Mouse (Mus musculus) adrenal gland (tissue): ENCODE results near the gene Mcoln1.

Experiments used
- intact Hi-C: fragments of 180-260 bp; cut with DNase I; formaldehyde crosslinking; loops from one replicate; pipeline ENCODE4 v1.15.1; 2025
- long read RNA-seq, 2 experiments: library from polyadenylated mRNA; unstranded; transcript quantifications; one replicate each; pipeline ENCODE4 v2.0.0; 2020; ENCODE audit warnings: borderline replicate concordance in 1 of 2; ENCODE audit not compliant: insufficient replicate concordance in 1 of 2

The Mcoln1 gene
- long read RNA-seq, experiment 1, transcript Mcoln1-201 (14 exons, 2,065 nt), result major isoform, 15 of 23 reads
- long read RNA-seq, experiment 1, partial matches to known transcripts, result 2 of 23 reads
- long read RNA-seq, experiment 1, other reads (novel, unspliced or antisense), result 6 of 23 reads
- long read RNA-seq, experiment 2, transcript Mcoln1-201 (14 exons, 2,065 nt), result major isoform, 14 of 19 reads
- long read RNA-seq, experiment 2, partial matches to known transcripts, result 2 of 19 reads
- long read RNA-seq, experiment 2, other reads (novel, unspliced or antisense), result 3 of 19 reads

DNA sequence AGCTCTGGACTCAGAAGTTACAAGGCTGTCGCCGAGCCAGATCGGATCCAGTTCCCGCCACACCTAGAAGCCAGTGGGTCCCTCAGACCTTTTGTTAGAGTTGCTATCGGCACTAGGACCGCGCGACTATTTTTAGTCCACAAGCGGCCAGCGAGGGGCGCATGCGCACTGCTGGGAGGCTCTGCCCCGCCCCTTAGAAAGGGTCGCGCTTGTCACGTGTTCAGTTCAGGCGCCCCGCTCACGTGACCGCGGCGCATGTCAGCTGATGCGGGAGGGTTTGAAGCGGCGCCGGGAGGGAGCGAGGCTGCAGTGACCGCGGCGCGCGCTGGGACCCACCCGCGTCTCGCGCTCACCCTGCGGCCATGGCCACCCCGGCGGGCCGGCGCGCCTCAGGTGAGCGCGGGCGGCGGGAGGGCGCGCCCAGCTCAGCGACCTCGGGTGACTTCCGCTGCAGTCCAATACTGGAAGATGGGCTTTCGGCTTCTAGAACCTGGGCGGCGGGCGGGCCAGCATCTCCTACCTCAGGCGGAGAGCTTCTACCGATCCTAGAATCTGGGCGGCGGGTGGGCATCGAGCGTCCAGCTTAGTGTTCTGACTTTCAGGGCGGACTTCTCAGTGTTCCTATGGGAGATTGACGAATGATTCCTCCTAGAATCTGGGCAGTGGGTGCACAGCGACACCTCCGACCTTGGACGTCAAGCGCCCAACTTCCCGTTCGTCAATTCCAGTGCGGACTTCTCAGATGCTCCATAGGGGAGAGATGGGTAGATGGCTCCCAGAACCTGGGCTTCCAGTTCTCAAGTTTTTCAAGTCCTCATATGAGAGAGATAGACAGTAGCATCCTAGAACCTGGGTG is at the start of gene Mcoln1:
Gene Mcoln1 (plus strand): TSS at position 223 of the 856 bp plus-strand sequence.
- intact Hi-C loops, result no loop called here

DNA sequence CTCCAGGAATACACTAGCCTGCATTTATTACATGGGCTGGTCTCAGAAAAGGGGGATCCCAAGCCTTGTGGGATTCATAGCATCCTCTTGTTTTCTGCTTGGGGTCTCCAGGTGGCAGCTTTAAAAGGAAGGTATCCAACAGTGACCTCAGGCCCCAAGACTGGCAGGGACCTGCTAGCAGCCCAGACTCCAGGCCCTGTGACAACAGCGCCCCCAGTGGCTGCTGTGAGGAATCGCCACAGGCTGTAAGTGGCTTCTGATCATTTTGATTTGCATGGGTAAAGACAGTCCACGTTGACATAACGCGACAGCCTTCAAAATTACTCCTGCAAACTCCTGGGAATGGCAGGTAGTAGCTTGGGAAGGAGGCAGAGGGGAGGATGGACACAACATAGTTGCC is 49.6 kb upstream of the Mcoln1 start:
- intact Hi-C loops, result no loop called here

DNA sequence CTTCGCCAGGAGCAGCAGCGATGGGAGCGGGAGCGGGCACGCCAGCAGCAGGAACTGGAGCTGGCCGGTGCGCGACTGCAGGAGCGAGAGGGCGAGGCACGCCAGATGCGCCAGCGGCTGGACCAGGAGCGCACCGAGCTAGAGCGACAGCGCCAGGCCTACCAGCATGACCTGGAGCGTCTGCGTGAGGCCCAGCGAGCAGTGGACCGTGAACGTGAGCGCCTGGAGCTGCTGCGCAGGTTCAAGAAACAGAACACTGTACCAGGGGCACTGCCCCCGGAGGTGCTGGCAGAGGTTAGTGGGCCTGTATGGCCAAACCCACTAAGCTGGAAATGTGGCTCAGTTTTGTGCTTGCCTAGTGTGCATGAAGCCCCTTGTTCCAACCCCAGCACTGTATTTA is 48.3 kb upstream of the Mcoln1 start:
- intact Hi-C loops, result no loop called here

DNA sequence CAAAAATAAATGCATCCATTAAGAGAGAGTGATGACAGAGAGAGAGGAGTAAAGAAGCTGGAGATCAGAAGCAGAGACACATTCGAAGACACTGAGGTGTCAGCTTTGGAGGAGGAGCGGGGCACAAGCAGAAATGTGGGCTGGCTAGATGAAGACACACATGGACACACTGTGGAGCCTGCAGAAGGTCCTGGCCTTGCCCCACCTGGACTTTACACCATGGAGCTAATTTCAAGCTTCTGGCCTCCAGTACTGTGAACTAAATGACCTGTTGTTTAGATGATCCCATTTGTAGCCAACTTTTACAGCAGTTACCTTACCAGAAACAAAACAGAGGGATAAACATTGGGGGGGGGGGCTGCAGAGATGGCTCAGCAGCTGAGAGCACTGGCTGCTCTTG is 37.0 kb upstream of the Mcoln1 start:
- intact Hi-C loops, result no loop called here

DNA sequence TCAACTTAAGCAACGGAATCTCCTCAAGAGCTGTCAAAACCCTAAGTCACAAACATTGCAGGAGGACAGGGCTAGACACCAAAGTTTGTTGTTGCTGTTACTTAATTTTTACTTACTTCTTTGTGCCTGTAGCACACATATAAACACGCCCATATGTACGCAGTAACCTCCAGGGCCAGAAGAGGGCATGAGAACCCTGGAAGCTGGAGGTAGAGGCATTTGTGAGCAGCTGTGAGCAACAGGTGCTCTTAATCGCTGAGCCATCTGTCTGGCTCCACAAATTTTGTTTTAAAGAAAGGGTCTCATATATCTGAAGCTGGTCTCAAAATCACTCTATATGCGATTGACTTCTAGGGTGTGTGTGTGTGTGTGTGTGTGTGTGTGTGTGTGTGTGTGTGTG is 35.9 kb upstream of the Mcoln1 start:
- intact Hi-C loops, result no loop called here

DNA sequence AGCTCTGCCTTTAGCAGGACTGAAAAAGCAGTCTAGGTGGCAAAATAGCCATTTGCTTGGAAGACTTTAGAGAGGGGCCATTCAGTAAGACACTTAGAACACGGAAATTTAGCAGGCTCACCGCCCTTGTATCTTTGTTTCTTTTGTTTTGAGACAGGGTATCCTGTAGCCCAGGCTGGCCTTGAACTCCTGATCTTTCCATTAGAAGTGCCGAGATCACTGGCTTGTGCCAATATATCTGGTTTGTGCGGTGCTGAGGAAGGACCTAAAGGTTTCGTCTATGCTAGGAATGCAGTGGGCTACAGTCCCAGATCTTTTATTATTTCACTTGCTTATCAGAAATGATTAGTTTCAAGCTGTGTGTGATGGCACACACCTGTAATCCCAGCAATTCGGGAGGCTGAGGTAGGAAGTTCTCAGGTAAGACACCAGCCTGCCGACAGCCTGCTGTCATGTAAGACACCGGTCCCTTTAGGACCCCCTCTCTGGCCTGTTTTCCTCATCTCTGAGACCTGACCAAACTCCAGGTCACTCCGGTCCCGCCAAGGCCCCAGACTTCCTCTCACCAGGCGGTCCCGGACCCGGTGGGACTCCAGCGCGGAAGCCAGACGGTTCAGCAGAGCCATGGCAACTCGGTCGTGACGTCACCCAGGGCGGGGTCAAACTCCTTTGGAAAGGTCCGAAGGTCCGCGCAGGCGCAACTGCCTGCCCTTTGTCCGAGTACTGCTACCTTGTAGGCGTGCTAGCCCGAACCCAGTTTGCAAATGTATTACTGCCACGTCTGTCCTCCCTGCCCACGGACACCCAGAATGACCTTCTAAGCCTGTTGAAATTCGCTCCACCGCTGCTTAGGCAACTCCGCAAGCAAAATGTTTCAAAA is 33.0 kb upstream of the Mcoln1 start, which contains the start of gene Pex11g:
Gene Pex11g (minus strand): TSS at position 675 of the 880 bp plus-strand sequence.
- intact Hi-C loops, result no loop called here

DNA sequence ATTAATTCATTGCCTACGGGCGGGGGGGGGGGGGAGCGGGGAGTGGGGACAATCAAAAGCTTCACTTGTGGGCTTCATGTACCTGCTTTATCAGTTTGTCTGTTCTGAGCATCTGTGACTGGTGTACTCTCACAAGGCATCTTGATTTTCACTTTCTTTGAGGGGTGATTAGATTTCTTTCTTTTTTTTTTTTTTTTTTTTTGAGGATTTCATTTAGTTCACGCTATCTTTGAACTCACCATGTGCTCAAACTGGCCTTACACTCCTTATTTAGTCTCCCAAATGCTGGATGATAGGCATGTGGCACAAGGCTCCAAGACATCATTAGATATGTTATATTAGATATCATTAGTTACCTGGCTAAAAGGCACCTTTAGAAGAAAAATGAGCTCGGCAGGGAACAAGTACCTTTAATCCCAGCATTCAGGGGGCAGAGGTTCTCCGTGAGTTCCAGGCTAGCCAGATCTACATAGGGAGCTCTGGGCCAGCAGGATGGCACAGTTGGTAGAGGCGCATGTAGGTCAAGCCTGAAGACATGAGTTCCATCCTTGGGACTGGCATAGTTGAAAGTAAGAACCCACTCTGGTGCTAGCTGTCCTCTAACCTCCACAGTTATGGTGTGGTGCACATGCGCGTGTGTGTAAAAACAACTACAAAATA is 32.2 kb upstream of the Mcoln1 start:
- intact Hi-C loops, result no loop called here

DNA sequence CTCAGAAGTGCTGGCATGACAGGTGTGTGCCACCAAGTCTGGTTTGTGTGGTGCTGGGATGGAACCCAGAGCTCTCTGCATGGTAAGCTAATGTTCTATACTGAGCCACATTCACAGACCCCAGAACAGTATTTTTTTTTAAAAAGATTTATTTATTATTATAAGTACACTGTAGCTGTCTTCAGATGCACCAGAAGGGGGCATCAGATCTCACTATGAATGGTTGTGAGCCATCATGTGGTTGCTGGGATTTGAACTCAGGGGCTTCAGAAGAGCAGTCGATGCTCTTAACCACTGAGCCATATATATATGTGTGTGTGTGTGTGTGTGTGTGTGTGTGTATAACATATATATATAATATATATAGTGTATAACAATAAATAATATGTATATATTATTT is 31.4 kb upstream of the Mcoln1 start:
- intact Hi-C loops, result no loop called here

DNA sequence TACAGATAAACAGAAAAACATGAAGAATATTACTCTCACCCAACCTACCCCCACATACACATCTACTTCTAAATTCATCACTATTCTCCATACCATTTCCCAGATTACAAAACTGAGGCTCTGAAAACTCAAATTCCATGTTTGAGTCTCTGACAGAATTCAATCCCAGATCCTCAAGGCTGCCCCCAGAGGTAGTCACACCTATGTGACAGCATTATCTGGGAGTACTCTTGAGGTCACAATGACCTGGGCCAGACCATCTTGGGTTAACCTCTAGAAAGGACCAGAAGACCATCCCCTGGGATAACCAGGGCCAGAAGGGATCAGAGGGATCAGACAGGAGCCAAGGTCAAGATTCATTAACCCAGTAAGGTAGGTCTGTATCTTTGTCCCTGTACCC is 29.7 kb upstream of the Mcoln1 start, which contains the start of gene Tex45:
Gene Tex45 (plus strand): TSS at position 301 of the 400 bp plus-strand sequence.
- intact Hi-C loops, result no loop called here

DNA sequence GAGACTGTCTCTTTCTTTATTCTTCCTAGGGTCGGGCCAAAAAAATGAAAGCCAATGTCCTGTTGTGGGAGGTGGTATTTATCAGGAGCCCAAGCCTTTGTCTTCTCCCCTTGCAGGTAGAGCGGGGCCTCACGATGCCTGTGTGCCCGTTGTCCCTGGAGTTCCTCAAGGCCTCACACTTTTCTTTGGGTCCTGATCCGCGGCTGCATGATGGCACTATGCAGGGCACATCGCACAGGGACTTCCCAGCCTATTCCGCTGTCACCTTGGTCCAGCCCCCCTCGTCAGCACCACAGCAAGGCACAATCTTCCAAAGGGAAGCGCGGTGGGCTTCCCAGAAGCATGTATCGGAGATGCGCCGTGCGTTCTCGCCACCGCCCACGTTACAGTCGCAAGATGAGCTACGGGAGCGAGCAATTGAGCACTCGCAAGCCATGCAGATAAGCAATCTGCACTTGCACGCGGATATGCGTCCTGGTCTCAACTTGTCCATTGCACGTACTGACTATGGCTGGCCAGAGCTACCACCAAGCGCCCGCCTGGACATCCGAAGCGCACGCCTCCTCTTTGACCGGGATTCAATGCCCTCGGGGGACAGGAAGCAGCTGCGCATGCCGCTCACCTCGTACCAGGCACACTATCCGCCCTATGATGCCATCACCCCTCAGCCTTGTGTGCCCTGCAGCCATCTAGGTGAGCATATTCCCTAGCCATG is 24.4 kb upstream of the Mcoln1 start:
- intact Hi-C loops, result no loop called here

DNA sequence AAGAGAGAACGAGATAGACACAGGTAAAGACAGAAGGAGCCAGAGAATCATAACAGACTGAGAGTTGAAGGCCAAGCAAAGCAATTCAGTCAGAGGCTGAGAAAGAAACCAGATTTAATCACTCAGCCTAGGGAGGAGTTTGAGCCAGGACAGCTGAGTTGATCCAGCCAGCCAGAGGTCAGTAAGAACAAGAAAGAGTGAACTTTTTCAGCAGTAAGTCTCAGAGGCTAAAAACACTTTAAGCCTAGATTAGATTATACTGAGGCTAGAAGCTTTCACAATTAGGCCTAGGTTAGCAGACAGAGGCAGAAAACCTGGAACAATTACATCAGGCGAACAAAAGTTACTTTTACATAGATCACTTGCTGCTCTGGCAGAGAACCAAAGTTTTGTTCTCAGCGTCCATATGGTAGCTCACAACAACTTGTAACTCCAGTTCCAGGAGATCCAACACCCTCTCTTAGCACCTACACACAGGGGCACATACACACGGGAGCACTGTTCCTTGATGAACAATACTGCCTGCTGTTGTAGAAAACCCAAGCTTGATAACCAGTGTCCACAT is 20.0 kb upstream of the Mcoln1 start:
- intact Hi-C loops, result no loop called here

DNA sequence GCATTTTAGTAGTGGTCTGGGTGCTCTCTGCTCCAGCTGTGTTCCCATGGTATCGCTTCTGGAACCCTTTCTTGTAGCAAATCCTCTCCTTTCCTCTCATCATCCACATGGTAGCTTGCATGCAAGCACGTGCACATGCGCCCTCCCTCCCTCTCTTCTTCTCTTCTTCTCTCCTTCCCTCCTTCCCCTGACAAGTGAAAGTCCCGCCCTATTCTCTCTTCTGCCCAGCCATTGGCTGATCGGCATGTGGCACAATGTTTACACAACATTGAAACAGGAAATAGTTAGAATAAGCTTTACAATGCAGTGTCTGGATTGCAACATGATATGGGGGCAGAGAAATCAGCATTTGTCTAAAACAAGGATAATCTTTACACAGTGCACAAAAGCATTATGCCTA is 18.7 kb upstream of the Mcoln1 start:
- intact Hi-C loops, result no loop called here

DNA sequence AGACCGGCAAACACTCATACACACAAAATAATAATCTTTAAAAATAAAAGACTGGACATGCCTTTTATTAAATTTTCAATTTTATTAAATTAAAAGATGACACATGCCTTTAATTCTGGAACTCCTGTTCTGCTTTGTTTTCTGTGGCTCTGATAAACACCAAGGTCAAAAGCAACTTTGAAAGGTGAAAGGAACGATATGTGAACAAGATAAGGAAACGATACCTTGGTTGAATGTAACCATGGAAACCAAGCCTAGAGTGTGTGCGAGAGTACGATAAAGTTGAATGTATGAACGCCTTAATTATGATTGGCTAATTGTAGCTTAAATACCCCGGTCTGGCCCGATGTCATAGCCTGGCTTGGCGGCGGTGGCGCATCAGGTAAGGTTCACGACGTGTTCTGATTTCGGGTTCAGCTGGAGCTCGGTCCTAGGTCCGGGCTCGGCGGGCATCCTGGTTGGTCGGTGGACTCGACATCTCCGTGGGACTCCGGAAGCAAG is 18.0 kb upstream of the Mcoln1 start:
- intact Hi-C loops, result no loop called here

DNA sequence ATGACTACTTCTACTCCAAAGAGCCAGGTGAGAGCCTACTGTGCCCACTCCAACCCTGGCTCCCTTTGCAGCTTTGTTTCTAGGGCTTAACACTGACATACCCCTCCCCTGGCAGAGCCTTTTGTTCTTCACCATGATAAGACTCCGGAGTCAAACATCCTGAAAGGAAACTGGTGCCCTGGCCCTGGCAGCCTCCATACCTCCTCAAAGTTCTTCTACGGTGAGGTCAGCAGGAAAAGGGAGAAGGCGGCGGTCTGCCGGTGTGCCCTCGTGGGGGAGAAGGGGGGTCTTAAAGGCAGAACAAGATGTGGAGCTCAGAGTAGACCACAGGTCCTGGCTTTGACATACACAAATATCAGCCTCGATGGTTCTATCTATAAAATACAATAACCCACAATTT is 16.7 kb upstream of the Mcoln1 start:
- intact Hi-C loops, result no loop called here

DNA sequence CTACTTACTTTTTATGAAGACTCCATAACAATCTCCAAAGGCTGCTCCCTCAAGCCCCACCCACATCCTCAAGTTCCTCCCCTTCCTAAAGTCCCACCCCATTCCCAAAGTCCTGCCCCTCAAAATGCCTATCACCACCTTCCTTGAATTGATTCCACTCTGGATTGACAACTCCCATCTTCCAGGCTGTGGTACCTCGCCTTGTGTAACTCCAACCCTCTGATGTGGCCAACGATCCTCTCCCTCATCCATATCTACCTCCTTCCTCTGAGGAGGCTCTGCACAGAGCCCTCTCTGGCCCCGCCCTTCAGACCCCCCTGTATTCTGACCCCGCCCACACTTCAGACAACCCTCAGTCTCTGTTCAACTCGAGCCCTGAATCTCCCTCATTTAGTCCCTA is 15.1 kb upstream of the Mcoln1 start:
- intact Hi-C loops, result no loop called here

DNA sequence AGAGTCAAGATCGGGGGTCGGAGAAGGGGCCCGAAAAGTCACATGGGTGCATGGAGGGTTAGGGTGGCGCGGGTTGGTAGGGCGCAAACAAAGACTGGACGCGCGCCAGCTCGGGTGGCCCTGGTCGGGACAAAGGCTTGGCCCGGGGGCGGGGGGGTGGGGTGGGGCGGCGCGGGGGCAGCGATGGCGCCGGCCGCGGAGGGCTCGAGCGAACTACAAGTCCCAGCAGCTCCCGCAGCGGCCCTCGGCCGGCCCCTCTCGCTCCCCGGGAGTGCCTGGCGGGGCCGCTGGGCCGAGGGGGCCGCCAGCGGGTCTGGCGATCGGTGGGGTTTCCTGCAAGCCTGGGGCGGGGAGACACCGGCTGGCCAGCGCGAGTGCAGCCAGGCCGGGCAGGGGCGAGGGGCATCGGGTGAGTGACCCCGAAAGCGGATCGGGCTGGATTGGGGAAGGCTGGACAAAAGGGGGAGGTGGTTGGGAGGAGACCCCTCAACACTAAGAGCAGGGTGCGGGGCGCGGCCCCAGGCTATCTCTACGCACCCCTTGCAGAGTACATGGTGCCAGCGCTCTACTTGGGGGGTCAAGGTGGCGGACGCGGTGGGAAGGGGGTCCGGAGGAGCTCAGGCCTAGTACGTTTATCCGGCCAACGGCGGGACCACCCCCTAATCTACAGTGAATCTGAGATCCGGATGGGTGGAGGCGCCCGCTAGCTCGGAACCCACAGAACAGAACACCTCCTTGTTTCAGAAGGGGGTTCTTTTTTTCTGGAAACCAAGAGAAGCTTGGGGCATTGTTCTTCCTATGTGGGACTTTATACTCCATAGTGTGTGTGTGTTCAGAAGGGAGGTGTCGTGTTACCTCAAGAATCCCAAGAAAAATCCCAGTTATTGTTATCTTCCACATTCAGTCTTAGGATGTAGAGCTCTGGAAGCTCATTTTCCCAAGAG is 7.1 kb upstream of the Mcoln1 start, which contains the start of gene Zfp358:
Gene Zfp358 (plus strand): TSS at position 238 of the 944 bp plus-strand sequence.
- intact Hi-C loops, result no loop called here

DNA sequence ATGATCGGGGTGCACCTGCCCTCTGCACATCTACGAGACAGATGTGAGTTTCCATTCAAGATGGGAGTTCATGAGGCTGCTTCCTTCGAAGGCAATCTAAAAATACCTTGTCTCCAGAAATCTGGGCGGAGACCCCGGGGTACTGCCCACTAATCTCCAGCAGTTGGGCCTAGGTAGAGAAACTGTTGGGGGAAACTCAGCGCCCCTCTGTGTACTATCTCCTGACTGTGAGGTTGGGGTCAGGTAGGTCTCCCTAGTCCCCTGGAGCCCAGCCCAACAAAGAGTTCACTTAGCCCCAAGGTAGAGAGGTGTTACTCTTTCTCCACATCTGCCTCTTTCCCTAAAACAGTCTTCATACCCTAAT is 6.4 kb upstream of the Mcoln1 start:
- intact Hi-C loops, result no loop called here

DNA sequence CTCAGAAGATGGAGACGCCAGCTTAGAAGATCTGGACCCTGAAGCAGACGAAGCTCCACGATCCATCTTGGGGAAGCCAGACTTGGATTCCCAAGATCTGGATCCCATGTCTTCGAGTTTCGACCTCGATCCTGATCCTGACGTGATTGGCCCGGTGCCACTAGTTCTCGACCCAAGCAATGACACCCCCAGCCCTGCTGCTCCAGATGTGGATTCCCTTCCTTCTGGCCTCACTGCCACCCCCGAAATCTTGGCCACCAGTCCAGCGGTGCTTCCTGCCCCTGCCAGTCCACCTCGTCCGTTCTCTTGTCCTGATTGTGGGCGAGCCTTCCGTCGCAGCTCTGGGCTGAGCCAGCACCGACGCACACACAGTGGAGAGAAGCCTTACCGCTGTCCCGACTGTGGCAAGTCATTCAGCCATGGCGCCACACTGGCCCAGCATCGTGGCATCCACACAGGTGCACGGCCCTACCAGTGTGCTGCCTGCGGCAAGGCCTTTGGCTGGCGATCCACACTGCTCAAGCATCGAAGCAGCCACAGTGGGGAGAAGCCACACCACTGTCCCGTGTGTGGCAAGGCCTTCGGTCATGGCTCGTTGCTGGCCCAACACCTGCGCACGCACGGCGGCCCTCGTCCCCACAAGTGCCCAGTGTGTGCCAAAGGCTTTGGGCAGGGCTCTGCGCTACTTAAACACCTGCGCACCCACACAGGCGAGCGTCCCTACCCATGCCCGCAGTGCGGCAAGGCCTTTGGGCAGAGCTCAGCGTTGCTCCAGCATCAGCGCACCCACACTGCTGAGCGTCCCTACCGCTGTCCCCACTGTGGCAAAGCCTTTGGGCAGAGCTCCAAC is 4.5 kb upstream of the Mcoln1 start:
- intact Hi-C loops, result no loop called here
